Mouse (Mus musculus): ENCODE measurements around the gene Tmtc1. TPM values are rescaled to one million over a fixed set of nuclear protein-coding genes. Genes with fewer than 3 reads are reported as not detected.

Gene Tmtc1
- polyA plus RNA-seq, 1 experiment from 2014 or later: 2.0 TPM

GRCm38 (mm10) chr6:148305191-148305590 lies 139.0 kb downstream of the Tmtc1 start:
- no peaks in the 10 kb centered on the region for H3K4me1 ChIP-seq
- H3K36me3 ChIP-seq: 0 out of 2 replicates have a peak, but pooled peaks cover 3% of the 10 kb centered on the region
- no peak overlapping the region for H3K4me2 ChIP-seq
- H3K27ac ChIP-seq (replicated peaks): no peak overlapping the region
- no peak for ATAC-seq (ENCODE audit: extremely low read depth, insufficient number of reproducible peaks, low FRiP score, low TSS enrichment)
- 69% methylated on average over 3 of the region's 3 CpGs for whole genome bisulfite sequencing
- H3K27me3 ChIP-seq (replicated peaks): no peaks in the 10 kb centered on the region
- H3K4me3 ChIP-seq: no peak overlapping the region
- H3K9me3 ChIP-seq: no peaks in the 10 kb centered on the region
- H3K9ac ChIP-seq: no peak overlapping the region

- Histone ChIP-seq H3K4me2 (no peak overlapping the region), H3K4me3 (no peak overlapping the region), H3K27me3 (replicated peaks) (no peaks in the 10 kb centered on the region), H3K27ac (replicated peaks) (no peak overlapping the region), H3K36me3 (0 out of 2 replicates have a peak, but pooled peaks cover 5% of the 10 kb centered on the region), H3K9ac (no peak overlapping the region), H3K9me3 (no peaks in the 10 kb centered on the region), H3K4me1 (no peaks in the 10 kb centered on the region)
- WGBS: 96% methylated on average over 2 of the region's 2 CpGs
- no peak for ATAC-seq (ENCODE audit: extremely low read depth, insufficient number of reproducible peaks, low FRiP score, low TSS enrichment)
Measured at GRCm38 (mm10) chr6:148302261-148302660, 141.9 kb downstream of the Tmtc1 start.

GRCm38 (mm10) chr6:148297086-148297485 lies 147.1 kb downstream of the Tmtc1 start:
- H3K4me2 ChIP-seq: no peak overlapping the region
- 58% methylated on average over 4 of the region's 4 CpGs for WGBS
- H3K9me3 ChIP-seq: no peaks in the 10 kb centered on the region
- no peak overlapping the region for H3K27ac ChIP-seq (replicated peaks)
- 0 out of 2 replicates have a peak, but pooled peaks cover 5% of the 10 kb centered on the region for H3K36me3 ChIP-seq
- no peak overlapping the region for H3K4me3 ChIP-seq
- no peak overlapping the region for H3K9ac ChIP-seq
- no peaks in the 10 kb centered on the region for H3K4me1 ChIP-seq
- ATAC-seq (ENCODE audit: extremely low read depth, insufficient number of reproducible peaks, low FRiP score, low TSS enrichment): no peak
- H3K27me3 ChIP-seq (replicated peaks): no peaks in the 10 kb centered on the region

GRCm38 (mm10) chr6:148296418-148296817 lies 147.8 kb downstream of the Tmtc1 start:
- H3K4me1 ChIP-seq: no peaks in the 10 kb centered on the region
- H3K9me3 ChIP-seq: no peaks in the 10 kb centered on the region
- no peaks in the 10 kb centered on the region for H3K27me3 ChIP-seq (replicated peaks)
- no peak overlapping the region for H3K9ac ChIP-seq
- H3K4me3 ChIP-seq: no peak overlapping the region
- no peak overlapping the region for H3K27ac ChIP-seq (replicated peaks)
- no peak overlapping the region for H3K4me2 ChIP-seq
- no peak for ATAC-seq (ENCODE audit: extremely low read depth, insufficient number of reproducible peaks, low FRiP score, low TSS enrichment)
- H3K36me3 ChIP-seq: 0 out of 2 replicates have a peak, but pooled peaks cover 5% of the 10 kb centered on the region

GRCm38 (mm10) chr6:148294506-148294905 lies 149.7 kb downstream of the Tmtc1 start:
- 70% methylated on average over 4 of the region's 4 CpGs for WGBS
- H3K9me3 ChIP-seq: no peaks in the 10 kb centered on the region
- no peak for ATAC-seq (ENCODE audit: extremely low read depth, insufficient number of reproducible peaks, low FRiP score, low TSS enrichment)

GRCm38 (mm10) chr6:148290865-148291264 lies 153.3 kb downstream of the Tmtc1 start:
- no peak for ATAC-seq (ENCODE audit: extremely low read depth, insufficient number of reproducible peaks, low FRiP score, low TSS enrichment)

More at GRCm38 (mm10) chr6:148294506-148294905, 149.7 kb downstream of the Tmtc1 start:
- Histone ChIP-seq H3K4me2 (no peak overlapping the region), H3K36me3 (no peaks in the 10 kb centered on the region), H3K4me1 (no peaks in the 10 kb centered on the region), H3K4me3 (no peak overlapping the region), H3K27ac (replicated peaks) (no peak overlapping the region), H3K27me3 (replicated peaks) (no peaks in the 10 kb centered on the region), H3K9ac (no peak overlapping the region)

GRCm38 (mm10) chr6:148283224-148283881 lies 160.8 kb downstream of the Tmtc1 start:
- WGBS: 49% methylated on average over 4 of the region's 4 CpGs
- no peak overlapping the region for H3K27ac ChIP-seq (replicated peaks)
- H3K27me3 ChIP-seq (replicated peaks): no peaks in the 10 kb centered on the region
- H3K9ac ChIP-seq: no peak overlapping the region
- ATAC-seq (ENCODE audit: extremely low read depth, insufficient number of reproducible peaks, low FRiP score, low TSS enrichment): no peak; the same call in 1 of the 2 replicates
- H3K9me3 ChIP-seq: no peaks in the 10 kb centered on the region
- H3K4me1 ChIP-seq: peaks cover 8% of the 10 kb centered on the region
- no peak overlapping the region for H3K4me2 ChIP-seq
- H3K4me3 ChIP-seq: no peak overlapping the region
- H3K36me3 ChIP-seq: 0 out of 2 replicates have a peak, but pooled peaks cover 5% of the 10 kb centered on the region

More at GRCm38 (mm10) chr6:148290865-148291264, 153.3 kb downstream of the Tmtc1 start:
- Histone ChIP-seq H3K9ac (no peak overlapping the region), H3K4me2 (no peak overlapping the region), H3K4me1 (no peaks in the 10 kb centered on the region), H3K4me3 (no peak overlapping the region), H3K27ac (replicated peaks) (no peak overlapping the region), H3K9me3 (no peaks in the 10 kb centered on the region), H3K27me3 (replicated peaks) (no peaks in the 10 kb centered on the region), H3K36me3 (no peaks in the 10 kb centered on the region)

- Histone ChIP-seq H3K4me1 (peaks cover 8% of the 10 kb centered on the region), H3K9me3 (no peaks in the 10 kb centered on the region), H3K9ac (no peak overlapping the region), H3K4me2 (no peak overlapping the region), H3K27me3 (replicated peaks) (no peaks in the 10 kb centered on the region), H3K4me3 (no peak overlapping the region), H3K36me3 (0 out of 2 replicates have a peak, but pooled peaks cover under 1% of the 10 kb centered on the region), H3K27ac (replicated peaks) (no peak overlapping the region)
- no peak for ATAC-seq (ENCODE audit: extremely low read depth, insufficient number of reproducible peaks, low FRiP score, low TSS enrichment)
- WGBS: 66% methylated on average over 6 of the region's 6 CpGs
Measured at GRCm38 (mm10) chr6:148279240-148279639, 164.9 kb downstream of the Tmtc1 start.

- Histone ChIP-seq H3K27ac (replicated peaks) (no peak overlapping the region), H3K9ac (no peak overlapping the region), H3K4me2 (no peak overlapping the region), H3K36me3 (no peaks in the 10 kb centered on the region), H3K9me3 (no peaks in the 10 kb centered on the region), H3K27me3 (replicated peaks) (no peaks in the 10 kb centered on the region), H3K4me1 (no peaks in the 10 kb centered on the region), H3K4me3 (no peak overlapping the region)
- WGBS: 75% methylated on average over 1 of the region's 1 CpGs
- no peak for ATAC-seq (ENCODE audit: extremely low read depth, insufficient number of reproducible peaks, low FRiP score, low TSS enrichment)
Measured at GRCm38 (mm10) chr6:148276418-148276817, 167.8 kb downstream of the Tmtc1 start.

- no peak for ATAC-seq (ENCODE audit: extremely low read depth, insufficient number of reproducible peaks, low FRiP score, low TSS enrichment)
- no peak overlapping the region for H3K4me3 ChIP-seq
- no peaks in the 10 kb centered on the region for H3K36me3 ChIP-seq
- no peaks in the 10 kb centered on the region for H3K27me3 ChIP-seq (replicated peaks)
- no peaks in the 10 kb centered on the region for H3K9me3 ChIP-seq
- H3K27ac ChIP-seq (replicated peaks): no peak overlapping the region
- WGBS: 82% methylated on average over 4 of the region's 4 CpGs
- no peaks in the 10 kb centered on the region for H3K4me1 ChIP-seq
- no peak overlapping the region for H3K4me2 ChIP-seq
- H3K9ac ChIP-seq: no peak overlapping the region
Measured at GRCm38 (mm10) chr6:148275046-148275445, 169.1 kb downstream of the Tmtc1 start.

GRCm38 (mm10) chr6:148260729-148261101 lies 183.5 kb downstream of the Tmtc1 start:
- Histone ChIP-seq H3K27ac (replicated peaks) (no peak overlapping the region), H3K4me1 (peaks cover 13% of the 10 kb centered on the region)

More at GRCm38 (mm10) chr6:148260729-148261101, 183.5 kb downstream of the Tmtc1 start:
- Histone ChIP-seq H3K36me3 (no peaks in the 10 kb centered on the region), H3K9ac (no peak overlapping the region), H3K9me3 (no peaks in the 10 kb centered on the region), H3K4me2 (no peak overlapping the region), H3K4me3 (no peak overlapping the region), H3K27me3 (replicated peaks) (no peaks in the 10 kb centered on the region)
- whole genome bisulfite sequencing: 92% methylated on average over 6 of the region's 6 CpGs
- no peak for ATAC-seq (ENCODE audit: extremely low read depth, insufficient number of reproducible peaks, low FRiP score, low TSS enrichment)
